ENCODE assay signal across 14 mouse cellular contexts in genomic region chr11:94412562-94412961, GRCm38 (mm10). TPM values are rescaled to one million over a fixed set of nuclear protein-coding genes. Genes with fewer than 3 reads are reported as not detected.
DNase-seq lines count a peak whose midpoint lies in the region; ATAC-seq and TF ChIP-seq lines count a peak whose summit lies in the region.
"Had no signal": no experiment of that assay in that cellular context is flagged by ENCODE, and none has a peak within 500 bp of the region (broad histone marks: within the 10 kb centered on the region; RNA-seq: fewer than 3 reads in every experiment).

No protein-coding gene starts in this region.

- WGBS in embryonic facial prominence, embryonic 13.5 days, result 68% methylated on average over 2 of the region's 2 CpGs
- 68% methylated on average over 2 of the region's 2 CpGs for WGBS in embryonic facial prominence, embryonic 10.5 days
- 71% methylated on average over 2 of the region's 2 CpGs for WGBS in hindbrain, embryonic 10.5 days
- 51% methylated on average over 2 of the region's 2 CpGs for whole genome bisulfite sequencing in midbrain, embryonic 15.5 days

- no peak for ATAC-seq in embryonic facial prominence, embryonic 13.5 days (ENCODE audit: insufficient number of reproducible peaks, insufficient read depth, low FRiP score, low TSS enrichment, low read depth)
- ATAC-seq in midbrain, embryonic 15.5 days (replicated peaks), result no peak

- TF ChIP-seq CTCF in layer of hippocampus, adult 2 months (conservative IDR thresholded peaks at IDR 0.05), result no peak

- DNase-seq in embryonic facial prominence, embryonic 10.5 days (ENCODE audit: low spot score), result no peak
- DNase-seq in layer of hippocampus, adult 2 months (ENCODE audit: low spot score in 2 of 2), result no peak
- no peak for DNase-seq in layer of hippocampus, adult 11-12 months (ENCODE audit: low spot score)
- DNase-seq in hindbrain, embryonic 10.5 days (ENCODE audit: low spot score), result no peak
- DNase-seq in urinary bladder, postnatal 36 days (ENCODE audit: low spot score in 2 of 2), result no peak
- DNase-seq in ovary, postnatal 36 days (ENCODE audit: low spot score), result no peak
- DNase-seq: cerebellum, adult 18-20 months; heart, postnatal 14 days; liver; thymus, postnatal 4 days had no signal

- no peak overlapping the region for H3K4me3 ChIP-seq in embryonic facial prominence, embryonic 13.5 days
- no peak overlapping the region for H3K4me3 ChIP-seq in embryonic facial prominence, embryonic 10.5 days
- no peak overlapping the region for H3K4me3 ChIP-seq in layer of hippocampus, adult 2 months
- no peak overlapping the region for H3K4me3 ChIP-seq in hindbrain, embryonic 10.5 days
- H3K4me3 ChIP-seq in midbrain, embryonic 15.5 days, result no peak overlapping the region

- H3K4me2 ChIP-seq in embryonic facial prominence, embryonic 13.5 days, result no peak overlapping the region
- H3K4me2 ChIP-seq in midbrain, embryonic 15.5 days, result peak overlapping the region; percentile 1; the same call in 1 of the 2 replicates

- peaks cover 88% of the 10 kb centered on the region for H3K36me3 ChIP-seq in embryonic facial prominence, embryonic 13.5 days
- H3K36me3 ChIP-seq in embryonic facial prominence, embryonic 10.5 days (replicated peaks), result peaks cover 71% of the 10 kb centered on the region
- peaks cover 61% of the 10 kb centered on the region for H3K36me3 ChIP-seq in hindbrain, embryonic 10.5 days
- H3K36me3 ChIP-seq in midbrain, embryonic 15.5 days (replicated peaks), result peaks cover 10% of the 10 kb centered on the region; the same call in 1 of the 2 replicates

- H3K9ac ChIP-seq in embryonic facial prominence, embryonic 13.5 days, result 0 out of 2 replicates have a peak overlapping the region, but pooled peaks have one; percentile 16
- H3K9ac ChIP-seq in midbrain, embryonic 15.5 days, result no peak overlapping the region
- H3K9ac ChIP-seq: lung, embryonic 14.5 days had no signal

- peak overlapping the region; percentile 28 for H3K27ac ChIP-seq in embryonic facial prominence, embryonic 13.5 days
- no peak overlapping the region for H3K27ac ChIP-seq in embryonic facial prominence, embryonic 10.5 days (replicated peaks)
- H3K27ac ChIP-seq in layer of hippocampus, adult 2 months, result peak overlapping the region; percentile 39; the same call in 1 of the 2 replicates
- H3K27ac ChIP-seq in hindbrain, embryonic 10.5 days, result peak overlapping the region; percentile 80
- H3K27ac ChIP-seq in midbrain, embryonic 15.5 days, result peak overlapping the region; percentile 55

- peaks cover 43% of the 10 kb centered on the region for H3K4me1 ChIP-seq in embryonic facial prominence, embryonic 13.5 days
- peaks cover 56% of the 10 kb centered on the region for H3K4me1 ChIP-seq in embryonic facial prominence, embryonic 10.5 days
- peaks cover 70% of the 10 kb centered on the region for H3K4me1 ChIP-seq in hindbrain, embryonic 10.5 days (replicated peaks)
- H3K4me1 ChIP-seq in midbrain, embryonic 15.5 days, result peaks cover 42% of the 10 kb centered on the region

- no peaks in the 10 kb centered on the region for H3K27me3 ChIP-seq in embryonic facial prominence, embryonic 13.5 days
- H3K27me3 ChIP-seq in embryonic facial prominence, embryonic 10.5 days (replicated peaks; ENCODE audit: low read depth, poor library complexity, severe bottlenecking), result peaks cover 62% of the 10 kb centered on the region
- H3K27me3 ChIP-seq in hindbrain, embryonic 10.5 days (ENCODE audit: insufficient read depth, poor library complexity, severe bottlenecking), result peaks cover 35% of the 10 kb centered on the region
- H3K27me3 ChIP-seq in midbrain, embryonic 15.5 days (replicated peaks), result no peaks in the 10 kb centered on the region

- no peaks in the 10 kb centered on the region for H3K9me3 ChIP-seq in embryonic facial prominence, embryonic 13.5 days
- H3K9me3 ChIP-seq in embryonic facial prominence, embryonic 10.5 days, result no peaks in the 10 kb centered on the region
- no peaks in the 10 kb centered on the region for H3K9me3 ChIP-seq in hindbrain, embryonic 10.5 days
- no peaks in the 10 kb centered on the region for H3K9me3 ChIP-seq in midbrain, embryonic 15.5 days

RNA-seq across cellular contexts. Expression of gene Abcc3, which starts 19.8 kb away (rescaled TPM):
- 0.96 and 1.2 TPM in 2 replicates for polyA plus RNA-seq in embryonic facial prominence, embryonic 13.5 days (2015; fragmentation: Nextera tagmentation; extraction: Ambion mirVana)
- 0.23 and 0.24 TPM in 2 replicates for polyA plus RNA-seq in embryonic facial prominence, embryonic 10.5 days (2016; fragmentation: Nextera tagmentation; extraction: Ambion mirVana)
- 1 to 10 TPM; 1.2 to 2.2 TPM for total RNA-seq in layer of hippocampus, adult 2 months (2021)
- 0.46 and 0.48 TPM in 2 replicates for polyA plus RNA-seq in hindbrain, embryonic 10.5 days (2016; fragmentation: Nextera tagmentation; extraction: Ambion mirVana)
- 0.70 and 1.3 TPM in 2 replicates for polyA plus RNA-seq in midbrain, embryonic 15.5 days (2015; fragmentation: Nextera tagmentation; extraction: Ambion mirVana)
- total RNA-seq: megakaryocyte-erythroid progenitor cell, adult 5-6 weeks had no signal
